Mouse (Mus musculus) heart, adult 2 months (tissue): Measurements from ENCODE around the gene Sspn.

ENCODE experiments used
- CTCF ChIP-seq: fragments of 200-600 bp; IDR thresholded peaks from 2 replicates; pipeline ENCODE4 v1.8.1; 2022; ENCODE audit warnings: antibody characterized with exemption, mild to moderate bottlenecking, moderate library complexity
- EP300 ChIP-seq: fragments of 200-500 bp; IDR thresholded peaks from 2 replicates; pipeline ENCODE4 v1.6.1; 2011; ENCODE audit warnings: low read depth, low read length, control low read depth; ENCODE audit not compliant: insufficient read depth
- POLR2A ChIP-seq: fragments of 200-500 bp; IDR thresholded peaks from 2 replicates; pipeline ENCODE4 v1.6.1; 2011; ENCODE audit warnings: mild to moderate bottlenecking, low read depth, low read length, control low read depth; ENCODE audit not compliant: insufficient read depth

- TF ChIP-seq CTCF (no peak), POLR2A (no peak), EP300 (no peak)
Observed at GRCm38 (mm10) chr6:145963966-145964365, 32.5 kb downstream of the Sspn start.
